Mouse (Mus musculus) kidney, adult 10 weeks (tissue): ENCODE measurements around the gene Gpr15. TPM values are rescaled to one million over a fixed set of nuclear protein-coding genes. Genes with fewer than 3 reads are reported as not detected.

ENCODE experiments used
- polyA plus RNA-seq: library from polyadenylated mRNA; stranded (reverse); fragments of 350-450 nt; fragmentation: Illumina TruSeq; extraction: RNeasy Lipid Tissue Mini Kit (QIAGEN cat#74804); gene quantifications from one replicate; pipeline ENCODE4 v1.2.3, GENCODE M21; 2014; ENCODE audit warnings: low read depth, low replicate concordance

The Gpr15 gene
- polyA plus RNA-seq: not detected

DNA sequence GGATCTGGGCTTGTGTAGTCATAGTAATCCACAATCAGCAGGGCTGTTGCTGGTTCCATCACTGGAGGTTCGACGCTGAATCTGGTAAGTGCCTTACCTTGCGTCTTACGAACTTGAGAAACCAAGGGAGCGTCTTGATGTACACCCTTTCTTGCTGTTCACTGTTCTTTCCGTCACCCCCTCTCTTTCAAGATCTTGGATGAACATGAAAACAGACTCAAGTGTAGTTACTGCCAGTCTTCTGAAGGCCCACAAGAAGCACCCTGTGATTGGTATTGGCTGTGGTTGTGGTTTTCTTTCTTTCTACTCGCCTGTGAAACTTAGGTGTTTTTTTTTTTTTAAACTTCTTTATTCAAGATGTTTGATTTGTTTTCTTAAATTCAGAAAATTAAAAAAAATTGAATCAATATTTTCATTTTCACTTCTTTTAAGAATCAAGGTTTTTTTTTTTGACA lies at the start of gene Gpr15:
TSS of gene Gpr15 (minus strand) at position 405 of the 455 bp plus-strand sequence.

DNA sequence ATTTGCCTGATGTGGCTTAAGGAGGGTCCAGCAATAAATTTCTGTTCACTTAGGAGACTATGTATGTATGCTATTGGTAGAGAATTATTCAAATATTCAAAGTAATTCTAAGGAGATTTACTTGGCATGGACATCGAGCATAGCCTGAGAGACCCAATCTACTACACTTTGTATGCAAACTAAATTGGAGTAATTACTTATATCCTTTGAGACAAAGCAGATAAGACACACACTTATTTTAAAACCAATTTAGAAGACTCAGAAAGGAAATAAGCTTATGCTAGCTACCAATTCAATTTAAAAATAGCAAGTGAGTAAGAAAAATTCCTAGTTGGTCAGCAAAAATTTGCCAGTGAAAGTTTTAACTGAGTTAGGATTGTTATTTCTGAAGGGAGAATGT lies 44.2 kb upstream of the Gpr15 start, which contains the start of gene Olfr172:
TSS of gene Olfr172 (minus strand) at position 101 of the 400 bp plus-strand sequence.

DNA sequence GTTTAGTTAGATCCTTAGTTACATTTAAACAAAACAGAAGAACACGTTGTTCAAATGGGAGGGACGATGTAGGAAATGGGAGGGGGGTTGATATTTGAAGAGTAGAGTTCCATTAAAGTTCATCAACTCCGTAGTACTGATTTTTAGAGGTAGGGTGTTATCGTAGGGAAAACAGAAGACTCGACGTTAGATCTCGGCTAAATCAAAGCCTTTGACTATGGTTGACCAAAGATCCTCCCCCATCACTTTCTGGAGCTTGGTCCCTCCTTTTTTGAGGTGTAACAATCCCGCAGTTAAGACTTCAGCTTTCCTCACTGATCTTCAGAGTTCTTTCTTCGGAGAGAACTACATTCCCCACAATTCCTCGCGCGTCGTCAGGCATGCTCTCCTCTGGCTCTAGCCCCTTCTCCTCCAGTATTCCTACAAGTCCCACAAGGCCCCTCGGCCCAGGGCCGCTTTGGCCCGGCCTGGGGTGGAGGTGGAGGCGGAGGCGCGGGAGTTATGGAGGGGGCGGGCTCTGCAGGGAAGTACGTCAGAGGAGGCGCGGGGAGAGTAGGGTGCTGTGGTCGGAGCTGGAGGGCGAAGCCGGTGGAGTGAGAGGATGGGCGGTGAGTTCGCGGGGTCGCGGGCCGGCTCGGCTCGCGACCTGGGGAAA lies 8.7 kb upstream of the Gpr15 start, which contains the start of gene Cldnd1:
TSS of gene Cldnd1 (plus strand) at position 434 of the 655 bp plus-strand sequence.

DNA sequence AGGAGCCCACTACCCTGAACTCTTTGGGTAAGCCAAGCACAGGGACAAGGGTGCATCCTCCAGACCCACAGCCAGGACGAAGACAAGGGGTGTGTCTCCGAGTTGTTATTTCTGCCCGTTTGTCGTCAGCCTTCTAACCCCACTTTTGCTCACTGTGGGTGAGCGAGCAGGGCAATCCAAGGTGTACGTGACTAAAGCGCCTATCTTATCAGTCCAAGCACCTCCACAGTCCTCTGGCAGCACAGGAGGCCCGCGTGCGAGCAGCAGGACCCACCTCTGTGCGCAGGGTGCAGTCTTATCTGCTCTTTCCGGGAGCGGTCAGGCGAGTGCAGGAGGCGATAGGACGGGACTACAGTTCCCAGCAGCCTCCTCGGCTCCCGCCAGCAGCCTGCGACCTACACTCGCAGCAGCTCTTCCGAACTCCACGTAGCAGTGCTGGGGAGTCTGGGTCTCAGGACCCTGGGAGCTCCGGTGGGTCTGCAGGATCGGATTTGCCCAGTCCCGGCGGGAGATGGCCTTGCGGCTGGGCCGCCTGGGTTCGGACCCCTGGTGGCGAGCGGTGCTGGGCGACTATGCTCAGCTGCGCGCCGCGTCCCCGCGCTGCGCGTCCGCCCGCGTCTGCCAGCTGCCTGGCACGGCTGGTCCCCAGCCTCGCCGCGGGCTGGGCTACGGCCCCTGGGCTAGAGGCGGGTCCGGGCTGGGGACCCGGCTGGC lies 48.8 kb downstream of the Gpr15 start, which contains the start of gene Cpox:
TSS of gene Cpox (plus strand) at position 376 of the 714 bp plus-strand sequence.

Other genes with a start within 250 kb of the Gpr15 start
- gene St3gal6, start 194.8 kb downstream of the Gpr15 start, polyA plus RNA-seq: 126 TPM
- not detected for gene Gm813, start 102.1 kb downstream of the Gpr15 start, polyA plus RNA-seq
- not detected for gene E330017A01Rik, start 80.3 kb downstream of the Gpr15 start, polyA plus RNA-seq
- gene Cpox, start 48.8 kb downstream of the Gpr15 start, polyA plus RNA-seq: 73.0 TPM
- 79.7 TPM for gene Cldnd1, start 8.8 kb upstream of the Gpr15 start, polyA plus RNA-seq
- gene Olfr172, start 44.1 kb upstream of the Gpr15 start, polyA plus RNA-seq: not detected
- gene Olfr173, start 81.2 kb upstream of the Gpr15 start, polyA plus RNA-seq: not detected
- gene Olfr175-ps1, start 107.7 kb upstream of the Gpr15 start, polyA plus RNA-seq: not detected
- gene Olfr177, start 155.7 kb upstream of the Gpr15 start, polyA plus RNA-seq: not detected
- not detected for gene Olfr178, start 173.0 kb upstream of the Gpr15 start, polyA plus RNA-seq
- gene Olfr181, start 209.7 kb upstream of the Gpr15 start, polyA plus RNA-seq: not detected
- gene Olfr180, start 210.3 kb upstream of the Gpr15 start, polyA plus RNA-seq: not detected